Mouse (Mus musculus): ENCODE data around the gene Lrrc39. TPM values are rescaled to one million over a fixed set of nuclear protein-coding genes. Genes with fewer than 3 reads are reported as not detected.

The Lrrc39 gene
- polyA plus RNA-seq, 1 experiment = 0.08 TPM

GRCm38 (mm10) chr3:116570628-116571027, 7.9 kb downstream of the Lrrc39 start:
- no peak for TF ChIP-seq CTCF (IDR thresholded peaks at IDR 0.05; ENCODE audit: borderline replicate concordance, extremely low read depth, insufficient read depth, insufficient read length)
- TF ChIP-seq POLR2A (IDR thresholded peaks at IDR 0.05; ENCODE audit: borderline replicate concordance, extremely low read depth, insufficient read depth, insufficient read length, poor library complexity, severe bottlenecking) = no peak
- DNase-seq (ENCODE audit: low read depth) = no peak

DNA sequence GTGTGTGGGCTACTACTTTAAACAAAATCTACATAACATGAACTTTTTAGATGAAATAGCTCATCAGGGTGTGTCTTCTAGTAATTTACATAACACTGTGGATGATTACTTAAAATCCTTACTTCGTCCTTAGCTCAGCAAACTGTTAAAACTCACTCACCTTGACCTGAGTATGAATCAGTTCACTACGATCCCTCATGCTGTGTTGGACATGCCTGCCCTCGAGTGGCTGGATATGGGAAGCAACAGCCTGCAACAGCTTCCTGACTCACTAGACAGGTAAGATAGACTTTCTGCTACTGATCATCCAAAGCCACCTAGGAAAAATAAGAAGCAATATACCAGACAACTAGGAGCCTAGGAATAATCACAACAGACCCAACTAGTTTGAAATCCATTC, 14.5 kb downstream of the Lrrc39 start:
- DNase-seq (ENCODE audit: low read depth) = peak; percentile 9
- TF ChIP-seq CTCF (IDR thresholded peaks at IDR 0.05; ENCODE audit: borderline replicate concordance, extremely low read depth, insufficient read depth, insufficient read length) (peak; percentile 38; the same call in 1 of the 2 replicates), POLR2A (IDR thresholded peaks at IDR 0.05; ENCODE audit: borderline replicate concordance, extremely low read depth, insufficient read depth, insufficient read length, poor library complexity, severe bottlenecking) (no peak)

DNA sequence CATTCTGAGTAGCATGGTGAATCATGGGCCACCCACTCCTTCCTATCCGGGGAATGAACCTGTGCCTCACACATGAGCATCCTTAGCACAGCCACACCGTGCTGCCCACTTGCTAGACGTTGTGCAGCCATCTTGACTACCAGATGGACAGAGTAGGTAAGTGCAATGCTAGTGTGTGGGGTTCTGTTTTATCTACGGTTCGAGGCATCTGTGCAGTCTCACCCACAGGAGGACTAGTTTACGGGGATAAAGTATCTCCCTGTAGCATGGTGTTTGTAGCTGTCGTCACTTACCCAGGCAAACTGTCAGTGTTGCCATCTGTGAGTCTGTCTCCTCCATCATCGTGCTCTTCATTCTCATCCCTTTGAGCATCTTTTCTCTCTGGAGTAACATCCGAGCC, 19.4 kb downstream of the Lrrc39 start:
- no peak for DNase-seq (ENCODE audit: low read depth)
- TF ChIP-seq POLR2A (IDR thresholded peaks at IDR 0.05; ENCODE audit: borderline replicate concordance, extremely low read depth, insufficient read depth, insufficient read length, poor library complexity, severe bottlenecking) = no peak
- no peak for TF ChIP-seq CTCF (IDR thresholded peaks at IDR 0.05; ENCODE audit: borderline replicate concordance, extremely low read depth, insufficient read depth, insufficient read length)

DNA sequence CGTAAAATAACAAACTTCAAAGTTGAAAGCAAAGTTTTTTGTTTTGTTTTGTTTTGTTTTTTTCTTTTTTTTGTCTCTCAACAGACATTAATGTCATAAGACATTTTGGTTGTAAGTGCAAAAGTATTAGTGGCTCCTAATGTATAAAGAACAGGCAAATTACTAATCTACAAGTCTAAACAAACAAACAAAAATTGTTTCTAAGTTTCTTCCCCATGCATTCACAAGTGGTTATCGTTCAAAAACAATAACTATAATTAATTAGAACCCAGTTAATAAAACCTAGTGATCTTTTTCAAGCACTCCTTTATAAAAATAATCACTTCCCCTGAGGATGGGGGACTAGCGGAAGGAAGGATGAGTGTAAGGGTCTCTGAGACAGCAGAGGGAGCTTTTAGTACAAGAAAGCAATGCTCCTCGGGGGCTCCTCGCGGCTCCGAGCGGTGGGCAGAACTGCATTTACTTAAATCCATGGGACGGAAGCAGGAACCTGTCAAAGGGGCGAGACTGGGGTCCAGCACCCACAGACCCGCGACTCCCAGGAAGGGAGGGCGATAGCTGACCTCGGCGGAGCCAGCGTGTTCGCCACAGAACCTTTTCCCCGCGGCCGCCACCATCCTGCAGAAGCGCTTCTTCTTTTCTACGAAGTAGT, 31.4 kb downstream of the Lrrc39 start:
- TF ChIP-seq POLR2A (IDR thresholded peaks at IDR 0.05; ENCODE audit: borderline replicate concordance, extremely low read depth, insufficient read depth, insufficient read length, poor library complexity, severe bottlenecking) = no peak
- TF ChIP-seq CTCF (IDR thresholded peaks at IDR 0.05; ENCODE audit: borderline replicate concordance, extremely low read depth, insufficient read depth, insufficient read length) = peak; percentile 35; the same call in 1 of the 2 replicates
- peak; percentile 89 for DNase-seq (ENCODE audit: low read depth)

GRCm38 (mm10) chr3:116594728-116595602, 32.2 kb downstream of the Lrrc39 start, which contains the start of gene Sass6:
Gene Sass6 (plus strand): TSS chr3:116594982.
- DNase-seq (ENCODE audit: low read depth) = peak; percentile 99
- TF ChIP-seq POLR2A (IDR thresholded peaks at IDR 0.05; ENCODE audit: borderline replicate concordance, extremely low read depth, insufficient read depth, insufficient read length, poor library complexity, severe bottlenecking) (no peak), CTCF (IDR thresholded peaks at IDR 0.05; ENCODE audit: borderline replicate concordance, extremely low read depth, insufficient read depth, insufficient read length) (no peak)

DNA sequence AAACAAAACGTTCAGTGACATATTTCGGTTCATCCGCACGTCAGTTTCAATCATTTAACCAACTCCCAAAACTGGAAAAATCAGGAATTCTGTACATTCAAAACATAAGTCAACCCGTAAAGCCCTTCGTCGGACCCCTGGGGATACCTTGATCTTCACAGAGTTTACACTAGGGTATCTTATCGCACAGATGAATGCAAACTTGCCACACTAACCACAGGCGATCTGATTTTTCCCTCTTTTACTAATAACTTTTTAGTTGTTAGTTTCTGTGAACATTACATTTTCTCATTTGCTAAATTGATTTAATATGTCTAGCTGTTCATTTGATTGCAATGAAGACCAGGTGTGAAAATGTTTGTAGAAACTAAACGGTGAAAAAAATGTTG, 32.8 kb downstream of the Lrrc39 start:
- no peak for TF ChIP-seq CTCF (IDR thresholded peaks at IDR 0.05; ENCODE audit: borderline replicate concordance, extremely low read depth, insufficient read depth, insufficient read length)
- no peak for TF ChIP-seq POLR2A (IDR thresholded peaks at IDR 0.05; ENCODE audit: borderline replicate concordance, extremely low read depth, insufficient read depth, insufficient read length, poor library complexity, severe bottlenecking)
- DNase-seq (ENCODE audit: low read depth) = no peak

DNA sequence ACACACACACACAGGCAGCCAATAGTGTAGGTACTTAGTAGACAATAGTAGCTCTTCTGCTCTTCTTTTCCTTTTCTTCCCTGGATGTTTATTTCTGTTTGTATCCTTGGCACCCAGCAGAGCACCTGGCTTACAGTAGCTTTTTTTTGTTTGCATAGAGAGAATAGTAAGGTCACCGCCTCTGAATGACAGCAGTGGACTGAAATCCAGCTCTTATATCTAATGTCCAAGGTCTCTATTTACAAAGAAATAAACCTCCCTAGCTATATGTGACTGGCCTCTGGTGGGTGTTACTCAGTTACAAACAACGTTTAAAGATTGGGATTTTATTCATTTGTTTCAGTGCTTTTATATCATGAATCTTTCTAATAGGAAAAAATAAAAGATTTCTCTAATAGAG, 36.9 kb downstream of the Lrrc39 start:
- TF ChIP-seq POLR2A (IDR thresholded peaks at IDR 0.05; ENCODE audit: borderline replicate concordance, extremely low read depth, insufficient read depth, insufficient read length, poor library complexity, severe bottlenecking) (no peak), CTCF (IDR thresholded peaks at IDR 0.05; ENCODE audit: borderline replicate concordance, extremely low read depth, insufficient read depth, insufficient read length) (no peak)
- DNase-seq (ENCODE audit: low read depth) = no peak

GRCm38 (mm10) chr3:116601005-116601404, 38.2 kb downstream of the Lrrc39 start:
- DNase-seq (ENCODE audit: low read depth) = no peak
- TF ChIP-seq CTCF (IDR thresholded peaks at IDR 0.05; ENCODE audit: borderline replicate concordance, extremely low read depth, insufficient read depth, insufficient read length) = no peak
- no peak for TF ChIP-seq POLR2A (IDR thresholded peaks at IDR 0.05; ENCODE audit: borderline replicate concordance, extremely low read depth, insufficient read depth, insufficient read length, poor library complexity, severe bottlenecking)

DNA sequence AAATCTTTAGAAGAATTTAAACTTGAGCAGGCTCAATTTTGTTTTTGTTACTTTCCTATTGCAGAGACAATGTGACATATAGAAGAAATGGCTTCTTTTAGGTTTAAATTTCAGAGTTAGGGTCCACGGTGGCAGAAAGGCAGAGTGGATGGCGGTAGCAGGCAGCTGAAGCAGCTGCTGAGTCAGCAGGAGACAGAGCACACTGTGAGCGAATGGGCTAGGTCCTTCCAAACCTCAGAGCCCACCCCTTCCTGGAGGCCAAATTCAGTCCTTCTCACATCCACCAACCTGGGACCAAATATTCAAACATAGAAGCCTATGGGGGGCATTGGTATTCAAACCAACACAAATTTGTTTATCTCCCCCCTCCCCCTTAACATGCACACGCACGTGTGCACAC, 39.0 kb downstream of the Lrrc39 start:
- no peak for DNase-seq (ENCODE audit: low read depth)
- TF ChIP-seq CTCF (IDR thresholded peaks at IDR 0.05; ENCODE audit: borderline replicate concordance, extremely low read depth, insufficient read depth, insufficient read length) (no peak), POLR2A (IDR thresholded peaks at IDR 0.05; ENCODE audit: borderline replicate concordance, extremely low read depth, insufficient read depth, insufficient read length, poor library complexity, severe bottlenecking) (no peak)

DNA sequence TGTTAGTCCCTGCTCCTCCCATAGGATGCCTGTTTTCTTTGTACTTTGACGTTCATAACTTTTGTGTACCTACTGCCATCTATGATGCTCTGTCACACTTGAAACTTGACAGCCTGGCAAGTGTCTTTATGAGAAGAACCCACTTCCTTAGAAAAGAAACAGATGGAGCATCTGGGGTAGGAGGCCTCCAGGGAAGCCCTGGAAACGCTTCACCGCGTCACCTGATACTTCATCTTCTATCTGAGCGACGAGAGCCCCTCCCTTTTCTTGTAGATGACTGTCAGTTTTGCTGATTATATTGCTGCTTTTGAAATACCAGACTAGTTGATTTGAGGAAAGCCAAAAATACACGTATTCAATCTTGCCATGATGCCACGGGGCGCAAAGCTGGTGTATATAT, 41.8 kb downstream of the Lrrc39 start:
- peak; percentile 45 for DNase-seq (ENCODE audit: low read depth)
- TF ChIP-seq CTCF (IDR thresholded peaks at IDR 0.05; ENCODE audit: borderline replicate concordance, extremely low read depth, insufficient read depth, insufficient read length) (no peak), POLR2A (IDR thresholded peaks at IDR 0.05; ENCODE audit: borderline replicate concordance, extremely low read depth, insufficient read depth, insufficient read length, poor library complexity, severe bottlenecking) (no peak)

DNA sequence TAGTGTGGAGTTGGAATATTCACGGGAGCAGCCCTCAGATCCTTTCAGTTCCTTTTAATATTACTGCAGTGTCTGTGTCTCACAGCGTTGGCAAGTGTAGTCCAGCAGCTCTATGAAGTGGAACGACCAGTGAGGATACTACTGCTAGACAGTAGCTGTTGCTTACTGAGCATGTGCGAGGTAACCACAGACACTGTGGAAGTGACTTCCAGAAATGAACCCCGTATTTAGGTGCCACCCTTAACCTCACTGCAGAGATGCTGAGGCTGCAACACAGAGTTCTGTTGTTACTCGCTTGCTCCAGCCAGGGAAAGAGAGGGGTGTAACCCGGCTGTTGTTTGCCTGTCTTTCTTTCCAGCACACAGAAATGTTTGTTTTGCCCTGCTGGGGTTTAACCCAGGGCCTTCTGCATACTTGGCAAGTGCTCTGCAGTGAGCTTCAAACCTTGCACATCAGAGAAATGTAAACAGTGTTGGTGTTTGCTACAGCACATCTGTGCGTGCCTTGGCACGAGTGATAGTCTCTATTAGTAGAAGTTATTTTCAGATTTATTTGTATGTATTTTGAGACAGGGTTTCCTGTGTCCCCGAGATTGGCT, 51.6 kb downstream of the Lrrc39 start, which contains the start of gene Trmt13:
Trmt13 (minus strand) TSS at position 293 of the 598 bp plus-strand sequence.
- DNase-seq (ENCODE audit: low read depth) = peak; percentile 37
- TF ChIP-seq CTCF (IDR thresholded peaks at IDR 0.05; ENCODE audit: borderline replicate concordance, extremely low read depth, insufficient read depth, insufficient read length) (no peak), POLR2A (IDR thresholded peaks at IDR 0.05; ENCODE audit: borderline replicate concordance, extremely low read depth, insufficient read depth, insufficient read length, poor library complexity, severe bottlenecking) (no peak)

All from brain, embryonic 14.5 days (tissue).